Mouse (Mus musculus): Measurements from ENCODE around the gene Slc22a5. TPM values are rescaled to one million over a fixed set of nuclear protein-coding genes. Genes with fewer than 3 reads are reported as not detected.

The Slc22a5 gene
- polyA plus RNA-seq, 1 experiment from 2014 or later, result 14.1 TPM

- no peak overlapping the region for H3K4me2 ChIP-seq
- H3K36me3 ChIP-seq, result no peaks in the 10 kb centered on the region
- H3K4me1 ChIP-seq, result peaks cover 20% of the 10 kb centered on the region
- H3K27me3 ChIP-seq, result no peaks in the 10 kb centered on the region
- no peak overlapping the region for H3K9ac ChIP-seq
- WGBS, result 79% methylated on average over 14 of the region's 14 CpGs
- no peak for ATAC-seq (replicated peaks; ENCODE audit: low FRiP score)
- H3K27ac ChIP-seq, result no peak overlapping the region
- no peaks in the 10 kb centered on the region for H3K9me3 ChIP-seq (replicated peaks)
- no peak overlapping the region for H3K4me3 ChIP-seq (replicated peaks)
These were observed 11.3 kb upstream of the Slc22a5 start for GRCm38 (mm10) chr11:53902741-53903140.

DNA sequence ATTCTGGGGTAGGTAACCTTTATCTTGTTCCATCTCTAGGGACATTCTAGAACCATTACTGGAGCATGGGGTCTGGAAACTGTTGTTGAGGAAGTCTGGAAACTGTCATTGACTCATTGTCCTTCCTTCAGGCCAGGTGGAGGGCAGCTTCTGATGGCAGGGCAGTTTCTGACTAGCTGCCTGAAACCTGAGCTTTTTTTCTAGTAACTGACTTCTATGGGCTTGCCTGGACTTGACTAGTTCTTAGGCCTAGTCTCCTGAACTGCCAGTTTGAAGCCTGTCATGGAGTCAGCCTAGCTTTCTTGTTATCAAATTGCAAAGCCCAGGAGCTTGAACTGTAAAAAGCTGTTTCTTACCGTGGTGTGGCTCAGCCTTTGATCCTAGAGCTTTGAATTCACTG lies 9.5 kb upstream of the Slc22a5 start:
- H3K27ac ChIP-seq, result no peak overlapping the region
- no peaks in the 10 kb centered on the region for H3K27me3 ChIP-seq
- no peak overlapping the region for H3K9ac ChIP-seq
- H3K4me2 ChIP-seq, result no peak overlapping the region
- H3K9me3 ChIP-seq (replicated peaks), result no peaks in the 10 kb centered on the region
- peaks cover 20% of the 10 kb centered on the region for H3K4me1 ChIP-seq
- no peak for ATAC-seq (replicated peaks; ENCODE audit: low FRiP score)
- no peaks in the 10 kb centered on the region for H3K36me3 ChIP-seq
- no peak overlapping the region for H3K4me3 ChIP-seq (replicated peaks)
- 50% methylated on average over 1 of the region's 1 CpGs for WGBS

DNA sequence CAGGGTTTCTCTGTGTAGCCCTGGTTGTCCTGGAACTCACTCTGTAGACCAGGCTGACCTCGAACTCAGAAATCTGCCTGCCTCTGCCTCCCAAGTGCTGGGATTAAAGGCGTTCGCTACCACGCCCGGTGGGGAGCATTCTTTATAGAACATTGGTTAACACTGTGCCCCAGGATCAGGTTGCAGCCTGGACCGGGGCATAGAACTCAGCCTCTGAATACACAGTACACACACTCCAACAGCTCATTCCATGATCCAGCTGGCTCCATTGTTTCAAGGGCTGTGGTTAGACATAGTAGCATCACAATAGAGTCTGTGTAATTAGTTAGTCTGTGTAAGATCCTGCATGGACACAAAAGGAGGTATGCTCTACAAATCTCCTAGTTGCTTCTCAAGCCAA lies 8.5 kb upstream of the Slc22a5 start:
- no peak overlapping the region for H3K4me3 ChIP-seq (replicated peaks)
- no peak overlapping the region for H3K9ac ChIP-seq
- 92% methylated on average over 6 of the region's 6 CpGs for WGBS
- H3K27me3 ChIP-seq, result no peaks in the 10 kb centered on the region
- no peak overlapping the region for H3K4me2 ChIP-seq
- no peaks in the 10 kb centered on the region for H3K9me3 ChIP-seq (replicated peaks)
- H3K4me1 ChIP-seq, result peaks cover 20% of the 10 kb centered on the region
- ATAC-seq (replicated peaks; ENCODE audit: low FRiP score), result no peak
- H3K36me3 ChIP-seq, result no peaks in the 10 kb centered on the region
- H3K27ac ChIP-seq, result no peak overlapping the region

DNA sequence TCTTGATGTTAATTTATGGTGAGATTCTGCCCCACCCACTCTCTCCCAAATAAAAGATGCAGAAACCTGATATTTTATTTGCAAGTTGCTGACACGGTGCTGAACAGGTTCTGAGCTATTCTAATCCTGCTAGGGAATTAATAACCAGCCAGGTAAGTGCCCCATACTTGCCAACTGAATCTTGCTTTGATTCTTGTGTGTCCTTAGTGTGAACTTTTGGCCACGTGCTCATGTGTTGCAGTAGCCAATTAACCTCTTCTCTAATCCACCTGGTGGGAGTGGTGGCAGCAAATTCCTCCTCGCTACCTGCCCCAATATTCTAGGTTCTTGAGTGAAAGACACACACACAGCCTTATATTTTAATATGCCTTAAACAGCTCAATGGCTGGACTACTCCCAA lies 7.5 kb upstream of the Slc22a5 start:
- H3K4me1 ChIP-seq, result peaks cover 11% of the 10 kb centered on the region
- ATAC-seq (replicated peaks; ENCODE audit: low FRiP score), result no peak
- 35% methylated on average over 3 of the region's 3 CpGs for WGBS
- no peak overlapping the region for H3K4me2 ChIP-seq
- no peaks in the 10 kb centered on the region for H3K9me3 ChIP-seq (replicated peaks)
- no peak overlapping the region for H3K4me3 ChIP-seq (replicated peaks)
- no peaks in the 10 kb centered on the region for H3K36me3 ChIP-seq
- no peaks in the 10 kb centered on the region for H3K27me3 ChIP-seq
- H3K27ac ChIP-seq, result no peak overlapping the region
- H3K9ac ChIP-seq, result no peak overlapping the region

GRCm38 (mm10) chr11:53896935-53897334 lies 5.5 kb upstream of the Slc22a5 start:
- H3K4me1 ChIP-seq, result peaks cover 7% of the 10 kb centered on the region; the same call in 1 of the 2 replicates
- no peak overlapping the region for H3K4me3 ChIP-seq (replicated peaks)
- H3K9ac ChIP-seq, result no peak overlapping the region
- ATAC-seq (replicated peaks; ENCODE audit: low FRiP score), result no peak
- H3K27ac ChIP-seq, result no peak overlapping the region
- H3K36me3 ChIP-seq, result no peaks in the 10 kb centered on the region
- 73% methylated on average over 6 of the region's 6 CpGs for WGBS
- no peak overlapping the region for H3K4me2 ChIP-seq
- H3K9me3 ChIP-seq (replicated peaks), result no peaks in the 10 kb centered on the region
- H3K27me3 ChIP-seq, result no peaks in the 10 kb centered on the region

DNA sequence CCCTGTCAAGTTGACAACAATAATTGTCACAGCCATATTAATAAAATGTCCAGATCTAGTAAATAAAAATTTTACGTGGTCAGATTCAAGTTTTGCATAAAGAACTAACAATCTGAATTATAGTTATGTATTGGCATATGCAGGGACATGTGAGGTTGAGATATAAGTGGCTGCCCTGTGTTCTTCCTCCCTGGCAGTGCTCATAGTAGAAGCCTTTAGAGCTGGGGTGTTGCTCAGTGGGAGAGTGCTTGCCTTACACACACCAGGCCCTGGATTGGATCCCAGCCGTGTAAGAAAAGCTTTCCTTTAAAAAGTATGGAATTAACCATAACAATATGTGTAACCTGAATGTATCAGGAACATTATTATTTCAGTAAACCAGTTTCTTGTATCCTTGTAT lies 2.0 kb upstream of the Slc22a5 start:
- H3K4me2 ChIP-seq, result no peak overlapping the region
- no peak overlapping the region for H3K4me3 ChIP-seq (replicated peaks)
- H3K9me3 ChIP-seq (replicated peaks), result no peaks in the 10 kb centered on the region
- ATAC-seq (replicated peaks; ENCODE audit: low FRiP score), result no peak
- no peaks in the 10 kb centered on the region for H3K27me3 ChIP-seq
- H3K9ac ChIP-seq, result no peak overlapping the region
- H3K36me3 ChIP-seq, result no peaks in the 10 kb centered on the region
- peak overlapping the region; percentile 63; the same call in 1 of the 2 replicates for H3K27ac ChIP-seq
- WGBS, result 68% methylated on average over 2 of the region's 2 CpGs
- H3K4me1 ChIP-seq, result peaks cover 37% of the 10 kb centered on the region

- 32% methylated on average over 9 of the region's 9 CpGs for WGBS
- no peak for ATAC-seq (replicated peaks; ENCODE audit: low FRiP score)
These were observed 1.4 kb upstream of the Slc22a5 start for GRCm38 (mm10) chr11:53892716-53893416.

DNA sequence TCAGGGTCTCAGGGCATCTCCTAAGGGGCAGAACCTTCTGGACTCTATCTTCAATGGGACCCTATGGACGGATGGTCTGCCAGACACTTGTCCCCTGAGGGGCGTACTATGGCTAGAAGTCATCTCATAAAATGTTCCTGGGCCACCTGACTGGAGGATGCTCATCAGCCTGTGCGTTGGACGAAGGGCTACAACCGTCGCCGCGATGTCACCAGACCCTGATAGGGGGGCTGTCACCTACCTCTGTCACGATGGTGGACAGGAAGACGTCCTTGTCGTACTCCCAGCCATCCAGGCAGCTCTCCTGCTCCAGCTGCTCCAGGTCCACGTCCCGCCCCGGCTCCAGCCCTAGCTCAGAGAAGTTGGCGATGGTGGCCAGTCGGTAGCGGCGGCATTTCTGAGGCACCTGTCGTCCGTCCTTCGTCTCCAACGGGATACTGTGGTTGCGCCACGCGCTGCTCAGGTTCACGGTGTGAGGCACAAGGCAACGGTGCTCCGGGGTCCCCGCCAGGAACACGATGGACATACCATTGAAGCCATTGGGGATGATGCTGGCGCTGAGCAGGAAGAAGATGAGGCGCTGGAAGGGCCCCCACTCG lies 455 bp downstream of the Slc22a5 start:
- 2% methylated on average over 33 of the region's 33 CpGs for WGBS
- H3K36me3 ChIP-seq, result 0 out of 2 replicates have a peak, but pooled peaks cover 3% of the 10 kb centered on the region
- ATAC-seq (replicated peaks; ENCODE audit: low FRiP score), result peak; percentile 15
- no peaks in the 10 kb centered on the region for H3K27me3 ChIP-seq
- peak overlapping the region; percentile 67 for H3K9ac ChIP-seq
- no peaks in the 10 kb centered on the region for H3K9me3 ChIP-seq (replicated peaks)
- H3K4me1 ChIP-seq, result peaks cover 45% of the 10 kb centered on the region
- H3K27ac ChIP-seq, result peak overlapping the region; percentile 85
- H3K4me3 ChIP-seq (replicated peaks), result peak overlapping the region; percentile 65
- H3K4me2 ChIP-seq, result peak overlapping the region; percentile 93

More at GRCm38 (mm10) chr11:53892716-53893416, 1.4 kb upstream of the Slc22a5 start:
- H3K9ac ChIP-seq, result no peak overlapping the region
- H3K27me3 ChIP-seq, result no peaks in the 10 kb centered on the region
- H3K4me3 ChIP-seq (replicated peaks), result no peak overlapping the region
- 0 out of 2 replicates have a peak overlapping the region, but pooled peaks have one; percentile 14 for H3K4me2 ChIP-seq
- no peaks in the 10 kb centered on the region for H3K36me3 ChIP-seq
- peaks cover 43% of the 10 kb centered on the region for H3K4me1 ChIP-seq
- H3K27ac ChIP-seq, result peak overlapping the region; percentile 63
- H3K9me3 ChIP-seq (replicated peaks), result no peaks in the 10 kb centered on the region

DNA sequence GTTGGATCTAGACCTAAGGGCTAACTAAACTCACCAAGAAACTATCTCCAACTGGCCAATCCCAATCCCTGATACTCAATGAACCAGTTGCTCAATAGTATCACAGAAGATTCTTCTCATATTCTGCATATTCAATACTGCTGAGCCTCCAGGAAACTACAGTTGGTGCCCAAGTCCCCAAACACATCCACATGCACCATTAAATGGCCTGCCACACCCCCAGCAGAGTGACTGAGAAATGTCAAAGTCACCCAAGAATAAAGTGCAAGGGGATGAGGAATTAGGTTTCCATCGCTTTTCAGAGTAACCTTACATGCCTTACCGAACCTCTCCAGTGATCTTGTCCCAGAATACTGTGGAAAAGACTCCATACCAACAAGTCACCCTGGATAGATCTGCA lies 1.2 kb downstream of the Slc22a5 start:
- no peak overlapping the region for H3K9ac ChIP-seq
- H3K4me3 ChIP-seq (replicated peaks), result peak overlapping the region; percentile 65
- peaks cover 6% of the 10 kb centered on the region; the same call in 1 of the 2 replicates for H3K36me3 ChIP-seq
- H3K27me3 ChIP-seq, result no peaks in the 10 kb centered on the region
- peak overlapping the region; percentile 93 for H3K4me2 ChIP-seq
- no peaks in the 10 kb centered on the region for H3K9me3 ChIP-seq (replicated peaks)
- no peak for ATAC-seq (replicated peaks; ENCODE audit: low FRiP score)
- H3K4me1 ChIP-seq, result peaks cover 45% of the 10 kb centered on the region
- WGBS, result 86% methylated on average over 2 of the region's 2 CpGs
- H3K27ac ChIP-seq, result no peak overlapping the region

GRCm38 (mm10) chr11:53889091-53889645 lies 2.3 kb downstream of the Slc22a5 start:
- H3K27me3 ChIP-seq, result no peaks in the 10 kb centered on the region
- H3K4me2 ChIP-seq, result no peak overlapping the region
- H3K36me3 ChIP-seq, result peaks cover 11% of the 10 kb centered on the region; the same call in 1 of the 2 replicates
- no peaks in the 10 kb centered on the region for H3K9me3 ChIP-seq (replicated peaks)
- WGBS, result 42% methylated on average over 4 of the region's 4 CpGs
- ATAC-seq (replicated peaks; ENCODE audit: low FRiP score), result no peak
- H3K4me3 ChIP-seq (replicated peaks), result no peak overlapping the region
- peaks cover 45% of the 10 kb centered on the region for H3K4me1 ChIP-seq
- no peak overlapping the region for H3K9ac ChIP-seq
- H3K27ac ChIP-seq, result 0 out of 2 replicates have a peak overlapping the region, but pooled peaks have one; percentile 0

DNA sequence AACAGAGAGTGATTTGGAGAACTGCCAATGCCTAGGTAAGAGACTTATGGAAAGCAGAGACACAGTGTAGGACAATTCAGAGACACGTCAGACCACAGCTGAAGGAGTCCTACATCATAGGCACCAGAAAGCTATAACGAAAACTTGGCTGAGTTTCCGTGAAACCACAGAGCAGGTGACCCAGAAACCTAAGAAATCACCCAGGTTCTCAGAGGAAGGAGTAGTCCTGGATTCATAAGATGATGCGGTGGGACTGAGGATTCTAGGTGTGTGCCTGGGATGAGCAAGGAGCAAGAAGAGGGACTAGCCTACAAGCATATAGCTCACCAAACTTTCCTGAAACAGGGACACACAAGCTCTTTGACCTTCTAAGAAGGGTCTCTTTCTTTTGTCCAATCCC lies 3.2 kb downstream of the Slc22a5 start:
- 79% methylated on average over 4 of the region's 4 CpGs for WGBS
- peaks cover 45% of the 10 kb centered on the region for H3K4me1 ChIP-seq
- 0 out of 2 replicates have a peak overlapping the region, but pooled peaks have one; percentile 0 for H3K27ac ChIP-seq

GRCm38 (mm10) chr11:53883287-53883686 lies 8.2 kb downstream of the Slc22a5 start:
- Histone ChIP-seq H3K4me2 (no peak overlapping the region), H3K9ac (no peak overlapping the region), H3K9me3 (replicated peaks) (no peaks in the 10 kb centered on the region), H3K36me3 (peaks cover 18% of the 10 kb centered on the region; the same call in 1 of the 2 replicates), H3K27ac (no peak overlapping the region), H3K4me3 (replicated peaks) (no peak overlapping the region), H3K27me3 (no peaks in the 10 kb centered on the region), H3K4me1 (peaks cover 6% of the 10 kb centered on the region)
- 92% methylated on average over 2 of the region's 2 CpGs for WGBS
- ATAC-seq (replicated peaks; ENCODE audit: low FRiP score), result no peak

More for the DNA sequence above, 3.2 kb downstream of the Slc22a5 start:
- H3K36me3 ChIP-seq, result peaks cover 12% of the 10 kb centered on the region; the same call in 1 of the 2 replicates
- H3K4me3 ChIP-seq (replicated peaks), result no peak overlapping the region
- no peak for ATAC-seq (replicated peaks; ENCODE audit: low FRiP score)
- no peaks in the 10 kb centered on the region for H3K27me3 ChIP-seq
- H3K9me3 ChIP-seq (replicated peaks), result no peaks in the 10 kb centered on the region
- no peak overlapping the region for H3K9ac ChIP-seq
- H3K4me2 ChIP-seq, result no peak overlapping the region; the same call in 1 of the 2 replicates
